19 mouse cellular contexts compared by ENCODE assay signal in the genomic region with DNA sequence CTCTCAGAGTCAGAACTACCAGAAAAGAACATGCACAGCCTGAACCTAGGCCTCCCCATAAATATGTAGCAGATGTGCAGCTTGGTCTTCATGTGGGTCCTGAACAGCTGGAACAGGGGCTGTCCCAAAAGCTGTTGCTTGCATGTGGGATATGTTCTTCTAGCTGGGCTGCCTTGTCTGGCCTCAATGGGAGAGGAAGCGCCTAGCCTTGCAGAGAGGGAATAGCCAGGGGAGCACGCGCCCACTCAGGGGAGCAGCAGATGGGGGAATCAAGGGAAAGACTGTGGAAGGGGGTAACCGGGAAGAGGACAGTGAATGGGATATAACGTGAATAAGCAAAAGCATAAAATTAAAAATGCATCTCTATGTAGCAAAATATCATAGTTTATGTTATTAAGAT.
"Had no signal": no experiment of that assay in that cellular context is flagged by ENCODE, and none has a peak within 500 bp of the region (broad histone marks: within the 10 kb centered on the region; RNA-seq: fewer than 3 reads in every experiment).

No protein-coding gene starts in this region.

- H3K9me3 ChIP-seq: heart, embryonic 10.5 days; heart, embryonic 12.5 days; hindbrain, embryonic 13.5 days; hindbrain, embryonic 15.5 days; kidney, embryonic 15.5 days; liver, embryonic 13.5 days; liver, embryonic 15.5 days had no signal

- H3K9ac ChIP-seq: heart, embryonic 12.5 days; hindbrain, embryonic 13.5 days; hindbrain, embryonic 15.5 days; kidney, embryonic 15.5 days; liver, embryonic 13.5 days; liver, embryonic 15.5 days had no signal

- H3K27me3 ChIP-seq: heart, embryonic 12.5 days; hindbrain, embryonic 13.5 days; hindbrain, embryonic 15.5 days; kidney, embryonic 15.5 days; liver, embryonic 13.5 days; liver, embryonic 15.5 days had no signal

- DNase-seq: gastrocnemius, postnatal 14 days; gastrocnemius, postnatal 36 days; kidney, adult 11 months; kidney, postnatal 36 days; layer of hippocampus, adult 9-11 months; layer of hippocampus, postnatal 36 days; left cerebral cortex, postnatal 4 days; liver; liver, embryonic 13.5 days had no signal

- H3K36me3 ChIP-seq: heart, embryonic 10.5 days; heart, embryonic 12.5 days; hindbrain, embryonic 13.5 days; hindbrain, embryonic 15.5 days; kidney, embryonic 15.5 days; liver, embryonic 13.5 days; liver, embryonic 15.5 days had no signal

- H3K4me1 ChIP-seq: heart, embryonic 10.5 days; heart, embryonic 12.5 days; hindbrain, embryonic 13.5 days; hindbrain, embryonic 15.5 days; liver, embryonic 13.5 days; liver, embryonic 15.5 days had no signal

- ATAC-seq: intestine, embryonic 16.5 days had no signal

- H3K4me3 ChIP-seq: heart, embryonic 10.5 days; heart, embryonic 12.5 days; hindbrain, embryonic 13.5 days; hindbrain, embryonic 15.5 days; kidney, embryonic 15.5 days; liver, embryonic 13.5 days; liver, embryonic 15.5 days had no signal

- H3K4me2 ChIP-seq: heart, embryonic 12.5 days; hindbrain, embryonic 13.5 days; hindbrain, embryonic 15.5 days; kidney, embryonic 15.5 days; liver, embryonic 11.5 days; liver, embryonic 13.5 days; liver, embryonic 15.5 days had no signal

- H3K27ac ChIP-seq: heart, embryonic 10.5 days; hindbrain, embryonic 15.5 days; hindbrain, postnatal 0 days; kidney, embryonic 15.5 days; kidney, postnatal 0 days; liver, embryonic 13.5 days; liver, embryonic 15.5 days had no signal
